Mouse (Mus musculus): ENCODE measurements around the gene Klf15.

Gene Klf15

GRCm38 (mm10) chr6:90465028-90465640 is 2.8 kb downstream of the Klf15 start:
- DNase-seq, result no peak

GRCm38 (mm10) chr6:90466079-90466478 is 3.7 kb downstream of the Klf15 start:
- DNase-seq, result no peak

GRCm38 (mm10) chr6:90466847-90467410 is 4.6 kb downstream of the Klf15 start:
- DNase-seq, result no peak

- DNase-seq, result no peak
Observed at GRCm38 (mm10) chr6:90468216-90468615, 5.8 kb downstream of the Klf15 start.

- DNase-seq, result no peak
Observed at GRCm38 (mm10) chr6:90469041-90469440, 6.7 kb downstream of the Klf15 start.

GRCm38 (mm10) chr6:90470255-90470654 is 7.9 kb downstream of the Klf15 start:
- no peak for DNase-seq

- no peak for DNase-seq
Observed at GRCm38 (mm10) chr6:90470947-90471541, 8.7 kb downstream of the Klf15 start.

- no peak for DNase-seq
Observed at GRCm38 (mm10) chr6:90472079-90472478, 9.7 kb downstream of the Klf15 start.

GRCm38 (mm10) chr6:90472697-90473096 is 10.3 kb downstream of the Klf15 start:
- DNase-seq, result no peak

GRCm38 (mm10) chr6:90473630-90474360 is 11.4 kb downstream of the Klf15 start:
- DNase-seq, result no peak

GRCm38 (mm10) chr6:90474361-90474750 is 12.0 kb downstream of the Klf15 start:
- DNase-seq, result no peak

GRCm38 (mm10) chr6:90475176-90475853 is 12.9 kb downstream of the Klf15 start:
- no peak for DNase-seq

- no peak for DNase-seq
Observed at GRCm38 (mm10) chr6:90475854-90476212, 13.5 kb downstream of the Klf15 start.

- DNase-seq, result no peak
Observed at GRCm38 (mm10) chr6:90476941-90477518, 14.7 kb downstream of the Klf15 start.

GRCm38 (mm10) chr6:90484249-90484648 is 21.9 kb downstream of the Klf15 start:
- no peak for DNase-seq

- no peak for DNase-seq
Observed at GRCm38 (mm10) chr6:90484876-90485275, 22.5 kb downstream of the Klf15 start.

GRCm38 (mm10) chr6:90486176-90486921 is 24.0 kb downstream of the Klf15 start, which contains the start of gene Aldh1l1:
TSS of gene Aldh1l1 (plus strand) at chr6:90486427.
- DNase-seq, result no peak

- no peak for DNase-seq
Observed at GRCm38 (mm10) chr6:90487531-90487930, 25.2 kb downstream of the Klf15 start.

- no peak for DNase-seq
Observed at GRCm38 (mm10) chr6:90489532-90489931, 27.2 kb downstream of the Klf15 start.

GRCm38 (mm10) chr6:90490976-90491375 is 28.6 kb downstream of the Klf15 start:
- DNase-seq, result no peak

GRCm38 (mm10) chr6:90491956-90492744 is 29.8 kb downstream of the Klf15 start:
- no peak for DNase-seq
